Mouse (Mus musculus): ENCODE measurements around the gene Aqp5.

- TF ChIP-seq CTCF (IDR thresholded peaks at IDR 0.05; ENCODE audit: insufficient read depth, low read length) (no peak), POLR2A (IDR thresholded peaks at IDR 0.05; ENCODE audit: borderline replicate concordance, extremely low read depth, low read depth, low read length) (no peak)
These were observed 44.1 kb downstream of the Aqp5 start for GRCm38 (mm10) chr15:99634702-99635101.
